Mouse (Mus musculus): ENCODE results near the gene Prdm10.
A peak's percentile ranks its signal among the peaks of the same experiment; 100 is the strongest.

Prdm10 gene

DNA sequence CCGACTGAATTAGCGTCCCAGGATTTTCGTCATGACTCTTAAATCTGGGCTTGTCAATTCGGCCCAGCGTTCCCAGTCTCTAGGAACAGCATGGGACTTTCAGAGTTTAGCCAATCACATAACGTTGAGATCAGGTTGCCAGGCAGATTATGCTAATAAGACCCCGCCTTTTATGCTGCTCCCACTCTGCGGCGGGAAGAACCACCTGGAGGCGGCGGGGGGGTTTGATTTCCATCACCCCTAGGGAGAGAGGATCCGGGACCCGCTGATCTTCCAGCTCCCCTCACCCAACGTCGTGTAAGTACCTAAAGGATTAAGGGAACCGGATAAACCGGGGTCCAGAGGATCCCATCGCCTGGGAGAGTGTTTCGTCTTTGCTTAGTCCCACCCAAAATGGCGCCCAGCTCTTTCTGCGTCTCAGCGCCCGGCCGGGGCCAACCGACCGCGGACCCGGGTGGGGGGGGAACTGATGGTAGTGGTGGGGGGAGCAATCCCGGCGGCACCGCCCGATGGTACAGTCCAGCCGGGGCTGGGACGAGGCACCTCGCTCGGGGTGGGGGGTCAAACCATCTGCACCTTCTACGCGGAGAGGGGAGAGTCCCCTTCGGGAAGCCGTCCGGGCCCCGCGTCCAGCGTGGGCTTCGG lies at the start of gene Prdm10:
Prdm10 (plus strand) TSS at position 173 of the 645 bp plus-strand sequence.
- peak; percentile 100 for DNase-seq

DNA sequence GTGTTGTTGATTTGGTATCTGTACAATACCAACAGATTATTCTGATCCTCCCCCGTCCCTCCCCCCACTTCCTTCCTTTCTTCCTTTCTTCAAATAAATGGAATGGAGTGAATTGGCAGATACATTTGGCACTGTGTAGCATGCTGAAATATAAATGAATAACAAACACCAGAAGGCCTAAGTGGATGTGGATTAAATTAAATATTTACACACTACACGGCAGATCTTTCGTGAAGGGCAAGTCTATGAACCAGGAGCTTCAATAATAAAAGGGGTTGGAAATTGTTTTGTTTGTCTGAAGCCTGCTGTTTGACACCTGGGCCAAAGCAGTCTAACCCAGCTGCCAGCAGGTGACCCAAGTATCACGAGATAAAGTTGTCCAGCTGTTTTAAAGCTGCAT lies 45.3 kb upstream of the Prdm10 start:
- DNase-seq = no peak

DNA sequence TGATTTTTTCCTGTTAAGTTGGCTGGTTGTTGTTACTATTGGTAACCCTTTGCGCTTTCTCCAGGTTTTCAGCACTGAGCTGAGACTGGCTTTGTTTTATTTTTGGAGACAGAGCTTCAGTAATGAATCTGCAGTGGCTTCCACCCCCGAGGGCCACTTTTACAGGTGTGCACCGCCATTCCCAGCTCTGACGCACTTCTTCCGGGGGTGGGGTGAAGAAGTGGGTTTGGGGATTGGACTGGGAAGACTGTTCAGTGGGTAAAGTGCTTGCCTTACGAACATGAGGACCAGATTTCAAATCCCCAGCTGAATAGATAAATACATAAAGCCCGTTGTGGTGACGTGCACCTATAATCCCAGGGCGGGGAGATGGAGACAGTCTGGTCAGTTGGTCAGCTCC lies 44.8 kb upstream of the Prdm10 start:
- DNase-seq = peak; percentile 61

- no peak for DNase-seq
Observed at GRCm38 (mm10) chr9:31236079-31236478, 44.3 kb upstream of the Prdm10 start.

- DNase-seq = peak; percentile 39
Observed at GRCm38 (mm10) chr9:31238526-31238925, 41.8 kb upstream of the Prdm10 start.

GRCm38 (mm10) chr9:31239551-31239950 lies 40.8 kb upstream of the Prdm10 start:
- peak; percentile 69 for DNase-seq

DNA sequence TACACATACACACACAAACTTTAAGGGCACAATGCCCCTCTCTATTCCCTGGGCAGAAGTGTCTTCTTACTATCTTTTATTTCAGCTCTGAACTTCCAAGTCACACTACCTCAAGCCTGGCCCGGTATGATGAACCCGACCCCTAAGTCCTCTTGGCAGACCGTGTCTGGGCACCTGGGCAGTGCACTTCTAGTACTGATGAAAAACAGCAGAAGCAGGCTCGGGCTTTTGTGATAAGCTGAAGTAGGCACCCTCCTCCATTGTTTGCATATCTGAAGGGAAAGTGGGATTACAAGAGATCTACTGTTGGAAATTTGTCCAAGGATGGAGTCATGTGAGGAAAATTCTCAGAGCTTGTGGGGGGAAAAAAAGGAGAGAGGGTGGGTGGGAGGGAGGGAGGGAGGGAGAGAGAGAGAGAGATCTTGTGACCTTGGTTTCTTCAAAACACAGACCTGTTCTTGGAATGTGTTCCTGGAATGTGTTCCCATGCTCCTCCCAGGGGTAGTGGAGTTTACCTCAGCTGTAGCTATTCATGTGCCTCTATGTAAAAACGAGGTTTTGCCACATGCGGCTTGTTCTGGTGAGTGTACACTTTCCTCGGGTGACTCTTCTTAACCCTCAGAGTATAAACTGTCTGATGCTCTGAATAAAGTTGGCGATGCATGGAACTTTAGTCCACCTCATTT lies 39.7 kb upstream of the Prdm10 start:
- peak; percentile 82 for DNase-seq

- peak; percentile 79 for DNase-seq
Observed at GRCm38 (mm10) chr9:31241208-31241699, 39.1 kb upstream of the Prdm10 start.

- DNase-seq = peak; percentile 76
Observed at GRCm38 (mm10) chr9:31243306-31243938, 36.9 kb upstream of the Prdm10 start.

DNA sequence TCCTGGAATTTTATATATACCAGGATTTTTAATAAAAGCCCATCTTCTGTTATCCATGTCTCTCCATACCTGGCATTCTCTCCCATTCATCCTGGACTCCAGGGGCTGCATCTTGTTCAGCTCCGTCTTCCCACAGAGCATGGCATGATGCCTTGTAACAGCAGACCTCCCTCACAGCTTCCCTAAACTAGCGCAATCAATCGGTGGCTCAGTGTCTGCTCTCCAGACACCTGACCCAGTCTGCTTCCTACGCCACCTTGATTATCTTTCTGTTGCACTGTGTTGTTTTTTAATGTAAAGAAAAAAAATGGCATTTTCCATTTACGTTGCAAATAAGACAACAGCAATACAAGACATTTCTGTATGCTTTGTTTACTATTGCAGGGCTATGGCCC lies 36.4 kb upstream of the Prdm10 start:
- peak; percentile 62 for DNase-seq

- DNase-seq = no peak
Observed at GRCm38 (mm10) chr9:31245006-31245405, 35.3 kb upstream of the Prdm10 start.

DNA sequence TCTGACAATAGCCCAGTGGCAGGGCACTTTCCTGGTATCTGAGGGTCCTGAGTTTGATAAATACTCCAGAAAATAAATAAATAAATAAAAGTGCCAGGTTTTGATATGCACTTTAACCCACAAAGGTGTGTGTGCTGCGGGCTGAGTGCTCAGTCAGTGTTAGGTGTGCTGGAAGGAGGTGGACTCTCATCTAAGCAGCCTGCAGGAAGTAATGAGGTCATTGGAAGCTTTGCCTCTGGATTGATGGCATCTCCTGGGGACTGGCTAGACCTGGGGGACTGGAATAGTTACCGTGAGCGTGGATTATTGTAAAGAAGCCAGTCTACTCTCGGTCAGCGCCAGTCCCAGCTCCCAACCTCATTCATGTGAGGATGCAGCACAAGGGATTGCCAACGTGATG lies 33.9 kb upstream of the Prdm10 start:
- DNase-seq = no peak

- DNase-seq = peak; percentile 78
Observed at GRCm38 (mm10) chr9:31247447-31248220, 32.7 kb upstream of the Prdm10 start.

DNA sequence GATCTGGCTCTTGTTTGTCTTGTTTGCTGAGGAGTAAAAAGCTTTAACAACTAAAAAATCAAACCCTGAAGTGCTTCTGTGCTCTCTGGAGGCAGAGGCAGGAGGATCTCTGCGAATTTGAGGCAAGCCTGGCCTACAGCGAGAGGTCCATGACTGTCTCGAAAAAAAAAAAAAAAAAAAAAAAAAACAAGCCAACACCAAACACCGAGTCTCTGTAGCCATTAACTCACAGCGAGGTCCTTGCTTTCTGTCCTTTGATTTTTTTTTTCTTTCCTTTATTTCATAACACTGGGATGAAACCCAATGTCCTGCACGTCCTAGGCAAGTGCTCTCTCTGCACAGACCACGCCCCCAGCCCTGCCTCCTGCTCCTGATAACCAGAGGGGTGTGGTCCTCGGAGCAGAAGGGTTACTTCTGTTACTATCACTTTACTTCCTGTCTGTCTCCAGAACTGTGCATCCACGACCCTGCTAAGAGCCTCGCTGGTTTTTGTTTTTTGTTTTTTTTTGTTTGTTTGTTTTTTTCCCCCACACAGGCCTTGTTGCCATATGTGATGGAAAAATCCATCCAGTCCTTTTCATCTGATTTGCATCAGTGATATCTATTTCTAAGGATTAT lies 28.0 kb upstream of the Prdm10 start:
- peak; percentile 96 for DNase-seq

GRCm38 (mm10) chr9:31253311-31253734 lies 27.0 kb upstream of the Prdm10 start:
- DNase-seq = peak; percentile 99

DNA sequence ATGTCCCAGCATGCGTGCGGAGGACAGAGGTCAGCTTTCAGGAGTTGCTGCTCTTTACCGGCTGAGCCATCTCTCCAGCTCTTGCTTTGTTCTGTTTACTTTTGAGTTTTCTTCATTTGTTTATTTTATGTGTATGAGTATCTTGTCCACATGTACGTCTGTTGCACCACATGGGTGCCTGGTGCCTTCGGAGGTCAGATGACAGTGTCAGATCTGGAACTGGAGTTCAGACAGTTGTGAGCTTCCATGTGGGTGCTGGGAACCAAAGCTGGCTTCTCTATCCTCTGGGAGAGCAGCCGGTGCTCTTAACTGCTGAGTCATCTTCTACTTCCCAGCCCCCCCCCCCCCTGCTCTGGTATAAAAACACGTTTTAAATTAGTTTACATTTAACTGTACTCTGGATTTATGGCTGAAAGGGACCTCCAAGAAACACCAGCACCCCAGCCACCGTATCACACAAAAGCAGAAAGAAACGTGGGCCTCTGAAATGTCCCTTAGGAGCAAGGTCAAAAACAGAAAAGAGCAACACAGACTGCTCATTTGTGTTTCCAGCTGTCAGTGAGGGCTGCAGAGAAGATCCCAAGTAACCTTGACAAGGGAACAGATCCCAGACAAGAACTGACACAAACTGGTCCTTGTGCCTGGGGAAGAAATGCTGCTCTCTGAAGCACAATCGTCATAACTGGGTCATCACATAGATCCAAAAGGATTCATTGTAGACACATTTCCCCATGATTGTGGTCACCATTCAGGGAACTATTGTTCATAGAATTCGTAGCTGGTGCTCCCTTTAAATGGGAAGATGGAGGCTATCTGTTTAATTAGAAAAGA lies 26.3 kb upstream of the Prdm10 start:
- DNase-seq = no peak

- DNase-seq = no peak
Observed at GRCm38 (mm10) chr9:31254697-31255004, 25.7 kb upstream of the Prdm10 start.

- no peak for DNase-seq
Observed at GRCm38 (mm10) chr9:31255953-31256352, 24.4 kb upstream of the Prdm10 start.

DNA sequence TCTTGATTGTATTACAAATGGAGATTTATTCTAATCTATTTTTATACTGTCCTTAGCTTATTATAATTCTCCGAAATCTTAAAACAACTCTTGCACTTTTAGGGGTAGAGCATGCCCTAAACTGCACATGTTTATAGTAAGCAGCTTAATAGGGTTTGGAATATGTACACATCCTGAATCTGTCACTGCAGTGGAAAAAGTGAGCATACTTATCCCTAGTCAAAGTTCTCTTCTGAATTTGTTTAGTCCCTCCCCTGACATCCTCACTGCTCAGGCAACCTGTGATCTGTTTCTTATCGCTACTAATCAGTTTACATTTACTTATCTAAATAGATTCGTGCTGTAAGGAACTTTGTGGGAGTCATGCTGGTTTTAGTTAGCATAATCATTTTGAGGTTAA lies 22.1 kb upstream of the Prdm10 start:
- DNase-seq = no peak

DNA sequence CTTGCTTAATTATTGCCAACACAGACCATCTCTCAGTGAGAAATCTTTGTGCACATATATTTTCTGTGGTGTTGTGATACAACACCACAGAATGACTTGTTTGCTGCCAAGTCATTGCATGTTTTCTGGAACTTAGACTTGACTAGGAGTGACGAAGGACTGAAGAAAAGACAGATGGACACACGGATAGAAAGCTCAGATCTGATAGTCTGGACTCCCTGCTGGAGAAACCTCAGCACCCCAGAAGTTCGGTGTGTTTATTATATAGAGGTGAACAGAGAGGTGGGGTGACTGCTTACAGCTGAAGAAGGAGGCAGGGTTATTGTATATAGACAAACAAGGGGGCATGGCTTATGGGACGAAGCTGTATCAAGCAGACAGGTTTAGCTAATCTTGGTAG lies 20.1 kb upstream of the Prdm10 start:
- peak; percentile 22 for DNase-seq

- DNase-seq = peak; percentile 96
Observed at GRCm38 (mm10) chr9:31262226-31263105, 17.9 kb upstream of the Prdm10 start.
